Mouse (Mus musculus) kidney, embryonic 14.5 days (tissue): Measurements from ENCODE around the gene Syn3. TPM values are rescaled to one million over a fixed set of nuclear protein-coding genes. Genes with fewer than 3 reads are reported as not detected.

ENCODE experiments used
- ATAC-seq: fragments of 200-750 bp; cut with Nextera tagmentation; 2 replicates; pipeline ENCODE4 v1.8.0; 2017; ENCODE audit warnings: moderate number of reproducible peaks, mild to moderate bottlenecking, moderate TSS enrichment, moderate library complexity; ENCODE audit not compliant: low FRiP score, low TSS enrichment
- H3K27ac ChIP-seq: fragments of 300-500 bp; sonication (generic); 2 replicates; pipeline ENCODE4 v1.5.1; 2014; ENCODE audit warnings: low read depth, mild to moderate bottlenecking, low read length, moderate library complexity, mixed read lengths
- H3K27me3 ChIP-seq: fragments of 300-500 bp; sonication (generic); 2 replicates; pipeline ENCODE4 v1.6.1; 2014; ENCODE audit warnings: mild to moderate bottlenecking, low read length; ENCODE audit not compliant: control insufficient read depth, insufficient read depth
- H3K36me3 ChIP-seq: fragments of 300-500 bp; sonication (generic); 2 replicates; pipeline ENCODE4 v1.6.1; 2014; ENCODE audit warnings: low read length, mixed read lengths; ENCODE audit not compliant: control insufficient read depth, insufficient read depth
- H3K4me1 ChIP-seq: fragments of 300-500 bp; sonication (generic); 2 replicates; pipeline ENCODE4 v1.6.1; 2014; ENCODE audit warnings: low read length, mixed read lengths; ENCODE audit not compliant: control insufficient read depth, insufficient read depth
- H3K4me2 ChIP-seq: fragments of 300-500 bp; sonication (generic); replicated peaks from 2 replicates; pipeline ENCODE4 v1.6.1; 2014; ENCODE audit warnings: low read depth, mild to moderate bottlenecking, low read length
- H3K4me3 ChIP-seq: fragments of 300-500 bp; sonication (generic); 2 replicates; pipeline ENCODE4 v1.5.1; 2014; ENCODE audit warnings: mild to moderate bottlenecking, low read length
- H3K9ac ChIP-seq: fragments of 300-500 bp; sonication (generic); 2 replicates; pipeline ENCODE4 v1.6.1; 2014; ENCODE audit warnings: low read depth, mild to moderate bottlenecking, low read length, moderate library complexity
- H3K9me3 ChIP-seq: fragments of 300-500 bp; sonication (generic); 2 replicates; pipeline ENCODE4 v1.6.1; 2016; ENCODE audit warnings: low read length; ENCODE audit not compliant: control insufficient read depth
- WGBS: fragments of 180-500 bp; shearing (Covaris S2); extraction: QIAGEN DNeasy Blood & Tissue Kit; methylation state at CpG from one replicate; pipeline ENCODE4 v1.1.7; 2014; 5-methylcytosine and 5-hydroxymethylcytosine counted together
- polyA plus RNA-seq: library from polyadenylated mRNA; unstranded; fragments of >200 nt; fragmentation: Nextera tagmentation; extraction: Ambion mirVana; gene quantifications from 2 replicates; pipeline ENCODE4 v1.2.1, GENCODE M21; 2014

The Syn3 gene
- polyA plus RNA-seq, 1 experiment from 2014 or later = 8.4 TPM

- Histone ChIP-seq H3K4me2 (no peak overlapping the region), H3K4me1 (peaks cover 3% of the 10 kb centered on the region; the same call in 1 of the 2 replicates), H3K9me3 (no peaks in the 10 kb centered on the region), H3K27me3 (no peaks in the 10 kb centered on the region), H3K27ac (no peak overlapping the region), H3K9ac (no peak overlapping the region), H3K4me3 (no peak overlapping the region), H3K36me3 (no peaks in the 10 kb centered on the region)
- 95% methylated on average over 2 of the region's 2 CpGs for WGBS
- no peak for ATAC-seq
Observed at GRCm38 (mm10) chr10:86374061-86374460, 124.6 kb downstream of the Syn3 start.

GRCm38 (mm10) chr10:86371561-86371960 is 127.1 kb downstream of the Syn3 start:
- no peaks in the 10 kb centered on the region for H3K36me3 ChIP-seq
- H3K9me3 ChIP-seq = no peaks in the 10 kb centered on the region
- H3K27me3 ChIP-seq = no peaks in the 10 kb centered on the region
- H3K4me1 ChIP-seq = peaks cover 6% of the 10 kb centered on the region; the same call in 1 of the 2 replicates
- H3K4me2 ChIP-seq = no peak overlapping the region
- H3K27ac ChIP-seq = no peak overlapping the region
- ATAC-seq = no peak
- H3K9ac ChIP-seq = no peak overlapping the region
- H3K4me3 ChIP-seq = no peak overlapping the region

- Histone ChIP-seq H3K36me3 (no peaks in the 10 kb centered on the region), H3K9me3 (no peaks in the 10 kb centered on the region), H3K27me3 (no peaks in the 10 kb centered on the region), H3K27ac (no peak overlapping the region), H3K4me3 (no peak overlapping the region), H3K4me2 (no peak overlapping the region), H3K4me1 (peaks cover 15% of the 10 kb centered on the region; the same call in 1 of the 2 replicates), H3K9ac (no peak overlapping the region)
- no peak for ATAC-seq
- WGBS = 76% methylated on average over 4 of the region's 4 CpGs
Observed at GRCm38 (mm10) chr10:86369346-86369745, 129.3 kb downstream of the Syn3 start.

GRCm38 (mm10) chr10:86368811-86369210 is 129.9 kb downstream of the Syn3 start:
- ATAC-seq = peak; percentile 66; the same call in 1 of the 2 replicates
- Histone ChIP-seq H3K4me3 (no peak overlapping the region), H3K9me3 (no peaks in the 10 kb centered on the region)

GRCm38 (mm10) chr10:86367346-86367745 is 131.3 kb downstream of the Syn3 start:
- no peak for ATAC-seq
- Histone ChIP-seq H3K9ac (no peak overlapping the region), H3K4me1 (peaks cover 20% of the 10 kb centered on the region; the same call in 1 of the 2 replicates), H3K27me3 (no peaks in the 10 kb centered on the region), H3K4me2 (no peak overlapping the region), H3K4me3 (no peak overlapping the region), H3K9me3 (no peaks in the 10 kb centered on the region), H3K27ac (no peak overlapping the region), H3K36me3 (no peaks in the 10 kb centered on the region)
- 91% methylated on average over 4 of the region's 4 CpGs for whole genome bisulfite sequencing

More at GRCm38 (mm10) chr10:86368811-86369210, 129.9 kb downstream of the Syn3 start:
- Histone ChIP-seq H3K27ac (no peak overlapping the region), H3K4me1 (peaks cover 15% of the 10 kb centered on the region; the same call in 1 of the 2 replicates), H3K27me3 (no peaks in the 10 kb centered on the region), H3K4me2 (no peak overlapping the region), H3K36me3 (no peaks in the 10 kb centered on the region), H3K9ac (no peak overlapping the region)
- 15% methylated on average over 12 of the region's 12 CpGs for WGBS

- ATAC-seq = peak; percentile 92
- 19% methylated on average over 5 of the region's 5 CpGs for WGBS
- H3K27me3 ChIP-seq = no peaks in the 10 kb centered on the region
- no peak overlapping the region for H3K9ac ChIP-seq
- H3K4me1 ChIP-seq = peaks cover 20% of the 10 kb centered on the region; the same call in 1 of the 2 replicates
- H3K27ac ChIP-seq = no peak overlapping the region
- H3K9me3 ChIP-seq = no peaks in the 10 kb centered on the region
- H3K4me3 ChIP-seq = no peak overlapping the region
- no peak overlapping the region for H3K4me2 ChIP-seq
- no peaks in the 10 kb centered on the region for H3K36me3 ChIP-seq
Observed at GRCm38 (mm10) chr10:86365632-86366092, 133.0 kb downstream of the Syn3 start.

- Histone ChIP-seq H3K27me3 (no peaks in the 10 kb centered on the region), H3K4me2 (no peak overlapping the region), H3K9me3 (no peaks in the 10 kb centered on the region), H3K4me1 (peaks cover 16% of the 10 kb centered on the region; the same call in 1 of the 2 replicates), H3K4me3 (no peak overlapping the region), H3K36me3 (no peaks in the 10 kb centered on the region), H3K27ac (no peak overlapping the region), H3K9ac (no peak overlapping the region)
- no peak for ATAC-seq
- 78% methylated on average over 8 of the region's 8 CpGs for WGBS
Observed at GRCm38 (mm10) chr10:86363669-86364309, 134.9 kb downstream of the Syn3 start.

GRCm38 (mm10) chr10:86359699-86360098 is 139.0 kb downstream of the Syn3 start:
- Histone ChIP-seq H3K27ac (no peak overlapping the region), H3K36me3 (no peaks in the 10 kb centered on the region), H3K4me1 (0 out of 2 replicates have a peak, but pooled peaks cover 5% of the 10 kb centered on the region), H3K4me3 (no peak overlapping the region), H3K9ac (no peak overlapping the region), H3K9me3 (no peaks in the 10 kb centered on the region), H3K4me2 (no peak overlapping the region), H3K27me3 (no peaks in the 10 kb centered on the region)
- ATAC-seq = no peak
- WGBS = 46% methylated on average over 4 of the region's 4 CpGs

GRCm38 (mm10) chr10:86359208-86359607 is 139.5 kb downstream of the Syn3 start:
- Histone ChIP-seq H3K27ac (no peak overlapping the region), H3K9me3 (no peaks in the 10 kb centered on the region), H3K4me2 (no peak overlapping the region), H3K36me3 (no peaks in the 10 kb centered on the region), H3K9ac (no peak overlapping the region), H3K4me1 (0 out of 2 replicates have a peak, but pooled peaks cover 5% of the 10 kb centered on the region), H3K27me3 (no peaks in the 10 kb centered on the region), H3K4me3 (no peak overlapping the region)
- ATAC-seq = no peak
- 71% methylated on average over 2 of the region's 2 CpGs for WGBS
